Comparison of ENCODE assay signal across 9 mouse cellular contexts in genomic region chrX:104179257-104179656, GRCm38 (mm10). TPM values are rescaled to one million over a fixed set of nuclear protein-coding genes. Genes with fewer than 3 reads are reported as not detected.
DNase-seq lines count a peak whose midpoint lies in the region; TF ChIP-seq lines count a peak whose summit lies in the region.
"Had no signal": no experiment of that assay in that cellular context is flagged by ENCODE, and none has a peak within 500 bp of the region (broad histone marks: within the 10 kb centered on the region; RNA-seq: fewer than 3 reads in every experiment).

No protein-coding gene starts in this region.

- 19% methylated on average over 2 of the region's 2 CpGs for WGBS in heart, adult 2 months
- WGBS in heart, embryonic 10.5 days, result 31% methylated on average over 2 of the region's 2 CpGs
- WGBS in lung, adult 2 months, result 16% methylated on average over 2 of the region's 2 CpGs

- no peaks in the 10 kb centered on the region for H3K9me3 ChIP-seq in heart, embryonic 10.5 days
- H3K9me3 ChIP-seq: heart, embryonic 15.5 days had no signal

- H3K79me2 ChIP-seq in heart, adult 2 months (replicated peaks; ENCODE audit: control insufficient read depth, insufficient read depth, low read length), result no peaks in the 10 kb centered on the region

- peak; percentile 6 to 24 for DNase-seq in heart, adult 2 months
- no peak for DNase-seq in heart, embryonic 10.5 days (ENCODE audit: low spot score)
- peak; percentile 44 for DNase-seq in testis, postnatal 10 days (ENCODE audit: low spot score)
- DNase-seq in testis, postnatal 14 days (ENCODE audit: low spot score), result no peak
- peak; percentile 15 for DNase-seq in c-Kit-positive CD71-positive TER-119-positive erythroid progenitor cells, embryonic 14.5 days (ENCODE audit: low spot score)
- DNase-seq in heart, postnatal 14 days, result peak; percentile 31 to 62
- DNase-seq in lung, adult 2 months, result peak; percentile 23
- DNase-seq in thymus, postnatal 4 days, result peak; percentile 46

- H3K36me3 ChIP-seq in heart, adult 2 months (ENCODE audit: control insufficient read depth, insufficient read depth, low read length), result no peaks in the 10 kb centered on the region
- no peaks in the 10 kb centered on the region for H3K36me3 ChIP-seq in heart, embryonic 10.5 days
- H3K36me3 ChIP-seq: heart, embryonic 15.5 days had no signal

- H3K9ac ChIP-seq in heart, adult 2 months (ENCODE audit: low read depth, low read length), result no peak overlapping the region
- H3K9ac ChIP-seq: heart, embryonic 15.5 days had no signal

- H3K27ac ChIP-seq in heart, adult 2 months, result no peak overlapping the region
- no peak overlapping the region for H3K27ac ChIP-seq in heart, embryonic 10.5 days
- H3K27ac ChIP-seq: heart, embryonic 15.5 days had no signal

- no peaks in the 10 kb centered on the region for H3K27me3 ChIP-seq in heart, adult 2 months (ENCODE audit: control insufficient read depth, insufficient read depth, low read length)
- H3K27me3 ChIP-seq in heart, embryonic 10.5 days (ENCODE audit: insufficient read depth, poor library complexity, severe bottlenecking), result no peaks in the 10 kb centered on the region
- H3K27me3 ChIP-seq: heart, embryonic 15.5 days had no signal

- no peak for TF ChIP-seq EP300 in heart, adult 2 months (IDR thresholded peaks at IDR 0.05; ENCODE audit: insufficient read depth, low read depth, low read length)

- no peak overlapping the region for H3K4me3 ChIP-seq in heart, adult 2 months
- H3K4me3 ChIP-seq in heart, embryonic 10.5 days, result no peak overlapping the region
- no peak overlapping the region for H3K4me3 ChIP-seq in lung, adult 2 months (replicated peaks; ENCODE audit: extremely low read depth, low read depth, low read length)
- H3K4me3 ChIP-seq: heart, embryonic 15.5 days had no signal

- no peak for TF ChIP-seq POLR2A in heart, adult 2 months (IDR thresholded peaks at IDR 0.05; ENCODE audit: insufficient read depth, low read depth, low read length)
- no peak for TF ChIP-seq POLR2A in lung, adult 2 months (IDR thresholded peaks at IDR 0.05; ENCODE audit: borderline replicate concordance, extremely low read depth, low read depth, low read length)

- TF ChIP-seq CTCF in heart, adult 2 months (IDR thresholded peaks at IDR 0.05), result peak; percentile 89
- no peak for TF ChIP-seq CTCF in lung, adult 2 months (IDR thresholded peaks at IDR 0.05; ENCODE audit: insufficient read depth, low read length)

- intact Hi-C loops in heart, adult 2 months (cut with DNase I), result loop anchor here (1.0 to 5.0 kb wide), 2 partner anchors 827 to 923 kb away; no protein-coding TSS in a partner anchor
- intact Hi-C loops in heart, postnatal 14 days (cut with DNase I), result loop anchor here (1.0 to 10.0 kb wide), 2 partner anchors 576 to 827 kb away; no protein-coding TSS in a partner anchor

- no peaks in the 10 kb centered on the region for H3K4me1 ChIP-seq in heart, adult 2 months (ENCODE audit: control insufficient read depth, insufficient read depth, low read length)
- H3K4me1 ChIP-seq in heart, embryonic 10.5 days, result no peaks in the 10 kb centered on the region
- H3K4me1 ChIP-seq in lung, adult 2 months (ENCODE audit: control insufficient read depth, insufficient read depth, low read length), result no peaks in the 10 kb centered on the region
- H3K4me1 ChIP-seq: heart, embryonic 15.5 days had no signal

RNA-seq across cellular contexts. Expression of gene Nexmif, which starts 21.7 kb away (rescaled TPM):
- total RNA-seq in heart, adult 2 months (2021), result under 1 TPM; 0.13 to 0.20 TPM
- 0.02 and 0.06 TPM in 2 replicates for polyA plus RNA-seq in heart, adult 2 months (2012; rRNA removed)
- polyA plus RNA-seq in heart, embryonic 10.5 days (2016; fragmentation: Nextera tagmentation; extraction: Ambion mirVana), result 0.64 and 0.67 TPM in 2 replicates
- total RNA-seq in heart, postnatal 14 days (2021), result under 1 TPM; 0.50 to 0.61 TPM
- polyA plus RNA-seq in lung, adult 2 months (2012; rRNA removed), result 0.71 and 0.87 TPM in 2 replicates

Comparison
In these comparisons a context has a peak if more than half of its experiments do, and no peak if none do; other contexts are left out.
1. DNase-seq: peak in heart, adult 2 months (2 of 2), testis, postnatal 10 days (single experiment), c-Kit-positive CD71-positive TER-119-positive erythroid progenitor cells, embryonic 14.5 days (single experiment), heart, postnatal 14 days (2 of 2), lung, adult 2 months (single experiment) and thymus, postnatal 4 days (single experiment); none in heart, embryonic 10.5 days (single experiment) and testis, postnatal 14 days (single experiment).